Mouse (Mus musculus): ENCODE data around the gene Cabp4.

- TF ChIP-seq CTCF (IDR thresholded peaks at IDR 0.05) (no peak), POLR2A (IDR thresholded peaks at IDR 0.05; ENCODE audit: insufficient read depth, low read depth, low read length) (no peak)
Observed at GRCm38 (mm10) chr19:4088146-4088545, 55.7 kb downstream of the Cabp4 start.
